Mouse (Mus musculus) liver, embryonic 12.5 days (tissue): ENCODE measurements at regions not wholly inside any gene's neighbourhood (a gene's known extent, or its start where the extent isn't known, plus 50 kb on each side); places are given as distances from the start of the nearest gene placed in this dataset.

Source experiments
- ATAC-seq: fragments of 200-750 bp; cut with Nextera tagmentation; 2 replicates; pipeline ENCODE4 v1.8.0; 2017; ENCODE audit warnings: moderate number of reproducible peaks, mild to moderate bottlenecking, moderate library complexity
- H3K27ac ChIP-seq: fragments of 300-500 bp; sonication (generic); 2 replicates; pipeline ENCODE4 v1.5.1; 2016; ENCODE audit warnings: mild to moderate bottlenecking
- H3K27me3 ChIP-seq: fragments of 300-500 bp; sonication (generic); replicated peaks from 2 replicates; pipeline ENCODE4 v1.6.1; 2016; ENCODE audit warnings: mild to moderate bottlenecking, moderate library complexity
- H3K36me3 ChIP-seq: fragments of 300-500 bp; sonication (generic); 2 replicates; pipeline ENCODE4 v1.6.1; 2016; ENCODE audit warnings: mild to moderate bottlenecking, moderate library complexity
- H3K4me1 ChIP-seq: fragments of 300-500 bp; sonication (generic); 2 replicates; pipeline ENCODE4 v1.6.1; 2016
- H3K4me2 ChIP-seq: fragments of 300-500 bp; sonication (generic); 2 replicates; pipeline ENCODE4 v1.6.1; 2016; ENCODE audit warnings: mild to moderate bottlenecking, moderate library complexity
- H3K4me3 ChIP-seq: fragments of 300-500 bp; sonication (generic); 2 replicates; pipeline ENCODE4 v1.5.1; 2016; ENCODE audit warnings: mild to moderate bottlenecking, moderate library complexity
- H3K9ac ChIP-seq: fragments of 300-500 bp; sonication (generic); 2 replicates; pipeline ENCODE4 v1.6.1; 2016; ENCODE audit warnings: mild to moderate bottlenecking, moderate library complexity
- H3K9me3 ChIP-seq: fragments of 300-500 bp; sonication (generic); replicated peaks from 2 replicates; pipeline ENCODE4 v1.6.1; 2016; ENCODE audit warnings: mild to moderate bottlenecking, moderate library complexity
- WGBS: fragments of 180-500 bp; shearing (Covaris S2); methylation state at CpG from one replicate; pipeline ENCODE4 v1.1.7; 2016; ENCODE audit not compliant: insufficient replicate concordance; 5-methylcytosine and 5-hydroxymethylcytosine counted together

DNA sequence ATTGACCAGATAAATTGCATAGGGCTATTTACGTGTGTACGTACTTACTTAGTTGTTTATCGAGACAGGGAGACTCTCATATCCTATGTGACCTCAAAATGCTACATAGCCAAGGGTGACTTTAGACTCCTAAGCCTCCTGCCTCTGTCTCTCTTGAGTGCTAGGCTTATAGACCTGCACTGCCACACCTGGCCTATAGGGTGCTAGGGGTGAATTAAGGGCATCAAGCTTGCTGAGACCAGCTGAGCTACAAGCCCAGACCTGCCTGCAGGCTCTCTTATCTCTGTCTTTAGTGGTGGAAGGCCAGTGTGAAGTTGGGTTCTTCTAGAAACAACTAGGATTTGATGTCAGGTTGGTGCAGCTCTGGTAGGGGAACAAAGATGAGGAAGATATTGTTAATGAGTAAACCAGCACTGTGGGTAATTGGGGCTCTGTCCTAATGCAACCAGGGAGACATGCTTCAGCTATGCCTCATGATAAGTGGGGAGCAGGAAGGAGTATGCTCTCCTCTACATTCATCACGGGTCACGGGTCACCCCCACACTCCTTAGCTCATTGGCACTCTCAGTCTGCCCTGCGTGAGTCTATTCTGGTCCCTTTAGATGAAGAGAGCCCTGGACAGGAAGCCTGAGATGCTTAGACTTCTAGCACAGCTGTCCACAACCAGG is 387.8 kb downstream of the Med13l start:
- ATAC-seq = no peak
- H3K36me3 ChIP-seq = no peaks in the 10 kb centered on the region
- peaks cover 13% of the 10 kb centered on the region for H3K27me3 ChIP-seq
- H3K27ac ChIP-seq = no peak overlapping the region
- no peaks in the 10 kb centered on the region for H3K9me3 ChIP-seq
- H3K9ac ChIP-seq = no peak overlapping the region
- WGBS = 68% methylated on average over 6 of the region's 6 CpGs
- H3K4me1 ChIP-seq = no peaks in the 10 kb centered on the region
- H3K4me2 ChIP-seq = no peak overlapping the region
- no peak overlapping the region for H3K4me3 ChIP-seq

GRCm38 (mm10) chr5:118951067-118951466 is 390.6 kb downstream of the Med13l start:
- Histone ChIP-seq H3K4me3 (no peak overlapping the region), H3K27ac (no peak overlapping the region), H3K4me1 (no peaks in the 10 kb centered on the region), H3K36me3 (no peaks in the 10 kb centered on the region), H3K27me3 (peaks cover 11% of the 10 kb centered on the region), H3K4me2 (no peak overlapping the region), H3K9ac (no peak overlapping the region), H3K9me3 (no peaks in the 10 kb centered on the region)
- no peak for ATAC-seq
- WGBS = 66% methylated on average over 7 of the region's 7 CpGs

- H3K36me3 ChIP-seq = no peaks in the 10 kb centered on the region
- 70% methylated on average over 21 of the region's 21 CpGs for WGBS
- no peaks in the 10 kb centered on the region for H3K4me1 ChIP-seq
- H3K27ac ChIP-seq = no peak overlapping the region
- no peak overlapping the region for H3K4me3 ChIP-seq
- no peak overlapping the region for H3K9ac ChIP-seq
- H3K4me2 ChIP-seq = no peak overlapping the region
- H3K9me3 ChIP-seq = no peaks in the 10 kb centered on the region
- ATAC-seq = no peak
- peaks cover 3% of the 10 kb centered on the region; the same call in 1 of the 2 replicates for H3K27me3 ChIP-seq
These were observed 400.1 kb downstream of the Med13l start for GRCm38 (mm10) chr5:118960521-118961001.

DNA sequence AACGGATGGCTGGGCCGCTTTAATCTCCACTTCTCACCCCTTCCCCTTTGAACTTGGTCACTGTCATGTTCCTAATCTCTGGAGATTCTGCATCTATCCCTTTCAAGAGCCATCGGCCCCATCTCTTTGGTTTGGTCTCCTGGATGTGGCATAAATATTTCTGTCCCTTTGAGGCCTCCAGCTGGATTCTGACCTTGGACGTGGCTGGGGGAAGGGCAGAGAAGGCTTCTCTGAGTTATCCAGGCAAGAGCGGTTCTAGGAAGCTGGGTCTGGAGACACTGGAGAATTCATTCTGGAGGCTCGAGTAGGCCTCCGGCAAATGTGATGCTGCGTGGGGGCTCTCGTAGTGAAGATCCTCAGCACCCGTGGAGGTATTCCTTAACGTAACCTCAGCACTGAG is 400.6 kb downstream of the Med13l start:
- Histone ChIP-seq H3K4me2 (no peak overlapping the region), H3K4me3 (no peak overlapping the region), H3K4me1 (no peaks in the 10 kb centered on the region), H3K36me3 (no peaks in the 10 kb centered on the region), H3K9me3 (no peaks in the 10 kb centered on the region), H3K27ac (no peak overlapping the region), H3K9ac (no peak overlapping the region), H3K27me3 (peaks cover 3% of the 10 kb centered on the region; the same call in 1 of the 2 replicates)
- ATAC-seq = no peak
- WGBS = 76% methylated on average over 11 of the region's 11 CpGs

DNA sequence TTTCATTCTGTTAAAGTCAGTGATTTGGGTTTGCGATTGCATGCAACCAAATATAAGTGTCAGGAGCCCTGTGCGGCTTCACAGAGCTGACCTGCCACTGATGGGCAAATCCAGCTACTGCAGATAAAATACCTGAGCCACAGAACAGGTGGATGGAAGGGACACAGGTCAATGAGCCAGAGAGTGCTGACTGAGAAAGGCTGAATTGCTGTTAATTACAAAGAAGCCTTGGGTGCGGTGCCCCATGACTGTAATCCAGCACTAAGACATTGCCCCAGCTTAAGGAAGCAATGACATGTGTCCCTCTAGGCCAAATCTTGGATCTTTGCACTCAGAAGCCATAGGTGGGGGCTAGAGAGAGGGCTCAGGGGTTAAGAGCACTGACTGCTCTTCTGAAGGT is 401.7 kb downstream of the Med13l start:
- ATAC-seq = no peak
- WGBS = 81% methylated on average over 3 of the region's 3 CpGs
- H3K27ac ChIP-seq = no peak overlapping the region

GRCm38 (mm10) chr5:118963001-118963400 is 402.5 kb downstream of the Med13l start:
- 59% methylated on average over 3 of the region's 3 CpGs for WGBS
- Histone ChIP-seq H3K4me1 (no peaks in the 10 kb centered on the region), H3K9me3 (no peaks in the 10 kb centered on the region), H3K4me3 (no peak overlapping the region), H3K27me3 (peaks cover 3% of the 10 kb centered on the region; the same call in 1 of the 2 replicates), H3K36me3 (no peaks in the 10 kb centered on the region), H3K27ac (no peak overlapping the region), H3K9ac (no peak overlapping the region), H3K4me2 (no peak overlapping the region)
- ATAC-seq = no peak

More for the DNA sequence above, 401.7 kb downstream of the Med13l start:
- Histone ChIP-seq H3K4me3 (no peak overlapping the region), H3K4me1 (no peaks in the 10 kb centered on the region), H3K9ac (no peak overlapping the region), H3K27me3 (peaks cover 3% of the 10 kb centered on the region; the same call in 1 of the 2 replicates), H3K4me2 (no peak overlapping the region), H3K9me3 (no peaks in the 10 kb centered on the region), H3K36me3 (no peaks in the 10 kb centered on the region)

GRCm38 (mm10) chr5:118966901-118967300 is 406.4 kb downstream of the Med13l start:
- 49% methylated on average over 6 of the region's 6 CpGs for WGBS
- no peak for ATAC-seq

GRCm38 (mm10) chr5:118967718-118968117 is 407.2 kb downstream of the Med13l start:
- no peak for ATAC-seq
- Histone ChIP-seq H3K9me3 (no peaks in the 10 kb centered on the region), H3K4me2 (no peak overlapping the region), H3K27me3 (peaks cover 3% of the 10 kb centered on the region; the same call in 1 of the 2 replicates), H3K9ac (no peak overlapping the region), H3K4me3 (no peak overlapping the region), H3K36me3 (no peaks in the 10 kb centered on the region), H3K27ac (no peak overlapping the region), H3K4me1 (no peaks in the 10 kb centered on the region)
- WGBS = 64% methylated on average over 11 of the region's 11 CpGs

More at GRCm38 (mm10) chr5:118966901-118967300, 406.4 kb downstream of the Med13l start:
- Histone ChIP-seq H3K36me3 (no peaks in the 10 kb centered on the region), H3K9ac (no peak overlapping the region), H3K27me3 (peaks cover 3% of the 10 kb centered on the region; the same call in 1 of the 2 replicates), H3K4me2 (no peak overlapping the region), H3K4me3 (no peak overlapping the region), H3K9me3 (no peaks in the 10 kb centered on the region), H3K27ac (no peak overlapping the region), H3K4me1 (no peaks in the 10 kb centered on the region)

DNA sequence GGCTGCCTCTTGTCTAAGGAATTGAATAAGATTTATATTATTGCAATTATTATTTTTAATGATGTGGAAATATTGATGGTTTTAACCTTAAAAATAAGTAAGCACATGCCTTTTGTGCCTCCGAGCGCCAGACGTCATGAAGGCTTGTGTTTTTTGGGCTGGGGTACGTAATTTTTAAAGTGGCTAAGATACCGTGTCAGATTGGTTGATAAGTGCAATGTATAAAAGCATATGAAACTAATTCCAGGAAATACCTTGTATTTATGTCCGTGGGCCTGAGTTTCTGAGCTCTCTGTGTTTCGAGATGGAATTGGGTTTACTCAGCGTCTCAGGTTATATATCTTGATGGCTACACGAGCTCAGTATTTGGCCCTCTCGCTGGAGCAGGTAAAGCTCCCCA is 414.7 kb downstream of the Med13l start:
- no peaks in the 10 kb centered on the region for H3K9me3 ChIP-seq
- H3K4me3 ChIP-seq = no peak overlapping the region
- no peaks in the 10 kb centered on the region for H3K4me1 ChIP-seq
- no peaks in the 10 kb centered on the region for H3K36me3 ChIP-seq
- no peak overlapping the region for H3K9ac ChIP-seq
- 71% methylated on average over 10 of the region's 10 CpGs for WGBS
- no peaks in the 10 kb centered on the region for H3K27me3 ChIP-seq
- no peak for ATAC-seq
- H3K4me2 ChIP-seq = no peak overlapping the region
- H3K27ac ChIP-seq = no peak overlapping the region

- no peaks in the 10 kb centered on the region for H3K27me3 ChIP-seq
- no peak overlapping the region for H3K9ac ChIP-seq
- ATAC-seq = no peak
- H3K27ac ChIP-seq = no peak overlapping the region
- no peaks in the 10 kb centered on the region for H3K4me1 ChIP-seq
- WGBS = 62% methylated on average over 11 of the region's 11 CpGs
- no peaks in the 10 kb centered on the region for H3K9me3 ChIP-seq
- no peaks in the 10 kb centered on the region for H3K36me3 ChIP-seq
- H3K4me2 ChIP-seq = no peak overlapping the region
- H3K4me3 ChIP-seq = no peak overlapping the region
These were observed 418.6 kb downstream of the Med13l start for GRCm38 (mm10) chr5:118978921-118979630.

DNA sequence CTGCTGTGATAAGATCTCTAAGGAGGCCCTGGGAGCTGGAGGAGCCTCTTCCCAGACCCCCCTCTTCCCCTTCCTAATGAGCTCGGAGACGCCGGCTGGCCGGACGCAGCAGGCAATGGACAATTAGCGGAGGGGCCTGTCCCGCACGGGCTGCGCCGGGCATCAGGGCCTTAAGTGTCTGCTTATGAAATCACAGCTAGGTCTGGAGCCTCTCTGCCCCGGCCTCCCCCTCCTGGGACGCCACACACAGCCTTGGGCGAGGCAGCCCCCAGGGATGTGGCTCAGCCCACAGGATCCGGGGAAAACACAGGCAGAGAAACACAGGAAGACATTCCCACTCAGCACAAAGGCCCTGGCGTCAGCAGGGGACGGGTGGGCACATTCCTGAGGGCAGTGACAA is 420.6 kb downstream of the Med13l start:
- no peak for ATAC-seq
- 36% methylated on average over 16 of the region's 16 CpGs for WGBS
- no peak overlapping the region for H3K9ac ChIP-seq
- H3K4me3 ChIP-seq = no peak overlapping the region
- no peaks in the 10 kb centered on the region for H3K27me3 ChIP-seq
- H3K9me3 ChIP-seq = no peaks in the 10 kb centered on the region
- no peaks in the 10 kb centered on the region for H3K36me3 ChIP-seq
- no peaks in the 10 kb centered on the region for H3K4me1 ChIP-seq
- no peak overlapping the region for H3K4me2 ChIP-seq
- H3K27ac ChIP-seq = no peak overlapping the region

GRCm38 (mm10) chr5:118984251-118984650 is 423.8 kb downstream of the Med13l start:
- Histone ChIP-seq H3K4me2 (no peak overlapping the region), H3K27ac (no peak overlapping the region), H3K36me3 (no peaks in the 10 kb centered on the region), H3K9me3 (no peaks in the 10 kb centered on the region), H3K9ac (no peak overlapping the region), H3K4me3 (no peak overlapping the region), H3K27me3 (no peaks in the 10 kb centered on the region), H3K4me1 (no peaks in the 10 kb centered on the region)
- no peak for ATAC-seq
- 55% methylated on average over 3 of the region's 3 CpGs for WGBS
